Mouse (Mus musculus): ENCODE data around the gene Stambp.

The Stambp gene

DNA sequence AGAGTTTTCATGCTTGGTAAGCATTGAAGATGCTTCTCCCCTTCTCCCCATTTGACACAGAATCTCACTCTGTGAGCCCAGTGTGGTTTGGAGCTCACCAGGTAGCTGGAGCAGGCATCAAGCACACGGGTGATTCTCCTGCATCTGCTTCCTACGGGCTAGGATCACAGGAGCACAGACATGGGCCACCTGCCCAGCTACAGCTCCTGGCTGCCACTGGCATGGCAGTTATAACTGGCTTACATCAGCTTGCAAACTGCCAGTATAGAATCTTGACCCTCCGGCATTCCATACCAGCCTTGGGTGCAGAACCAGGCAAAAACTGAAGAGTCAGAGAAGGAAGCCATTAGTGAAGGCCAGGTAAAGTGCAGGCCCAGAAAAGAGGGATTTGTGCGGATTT, 3.1 kb upstream of the Stambp start:
- in situ Hi-C loops (cut with MboI; ENCODE audit: low pct_unique_long_range_greater_than_20kb in 1 of 2, low sequenced_read_pairs in 2 of 2, unreplicated experiment in 1 of 2) = no loop called here

DNA sequence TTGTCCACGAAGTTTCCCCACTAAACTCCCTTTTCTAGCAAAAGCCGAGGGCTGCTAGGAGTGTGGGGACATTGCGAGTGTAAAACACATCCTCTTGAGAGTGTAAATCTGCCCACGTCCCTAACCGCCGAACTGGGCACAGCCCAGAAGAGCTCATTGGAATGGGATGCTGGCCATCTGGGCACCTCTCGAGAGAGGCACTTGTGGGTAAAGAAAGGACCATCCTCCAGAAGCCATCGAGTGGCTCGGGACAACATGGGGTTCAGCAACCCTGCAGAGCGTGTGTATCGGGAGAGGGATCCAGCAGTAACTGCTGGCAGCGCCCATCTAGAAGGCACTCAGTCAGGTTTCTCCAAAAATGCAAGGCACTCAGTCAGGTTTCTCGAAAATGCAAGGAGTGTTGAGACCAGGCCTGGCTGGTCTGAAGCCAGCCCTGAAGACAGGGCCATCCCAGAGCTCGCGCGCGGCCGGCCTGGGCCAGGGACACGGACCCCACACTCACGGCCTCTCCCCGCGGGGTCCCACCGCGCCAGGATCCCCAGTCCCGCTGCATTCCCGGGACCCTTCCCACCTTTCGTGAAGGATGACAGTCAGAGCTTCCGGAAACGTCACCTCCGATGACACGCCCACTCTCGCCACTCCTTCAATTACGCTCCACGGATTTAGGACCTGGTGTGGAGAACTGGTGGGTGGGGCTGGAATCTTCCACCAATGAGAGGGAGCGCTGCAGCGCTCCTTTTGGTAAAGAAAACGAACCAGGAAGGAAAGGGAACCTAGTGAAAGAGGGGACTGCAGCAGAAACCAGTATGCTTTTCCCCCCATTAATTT, 475 bp downstream of the Stambp start:
- in situ Hi-C loops (cut with MboI; ENCODE audit: low pct_unique_long_range_greater_than_20kb in 1 of 2, low sequenced_read_pairs in 2 of 2, unreplicated experiment in 1 of 2) = no loop called here

- in situ Hi-C loops (cut with MboI; ENCODE audit: low pct_unique_long_range_greater_than_20kb in 1 of 2, low sequenced_read_pairs in 2 of 2, unreplicated experiment in 1 of 2) = no loop called here
Observed at GRCm38 (mm10) chr6:83568901-83569862, 3.3 kb downstream of the Stambp start.

DNA sequence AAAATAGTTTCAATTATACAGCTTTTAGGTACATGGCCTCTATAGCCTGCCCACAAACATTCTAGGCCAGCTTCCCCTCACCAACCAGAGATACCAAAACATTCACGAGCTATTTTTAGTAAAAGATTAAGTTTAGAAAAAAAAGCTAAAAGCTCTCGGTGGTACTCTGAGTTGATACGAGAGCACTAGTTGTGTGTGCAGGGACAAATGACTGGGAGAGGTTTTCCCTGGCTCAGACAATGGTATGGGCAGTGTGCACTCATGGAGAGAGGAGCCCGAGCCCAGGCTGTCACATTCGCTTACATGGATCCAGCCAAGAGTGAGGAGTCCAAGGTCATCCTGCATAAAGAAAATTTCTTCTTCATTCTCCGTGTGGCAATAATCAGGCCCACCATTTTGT, 16.6 kb downstream of the Stambp start:
- in situ Hi-C loops (cut with MboI; ENCODE audit: low pct_unique_long_range_greater_than_20kb in 1 of 2, low sequenced_read_pairs in 2 of 2, unreplicated experiment in 1 of 2) = loop anchor here in 1 of 2 experiments (5.0 kb wide), 1 partner anchor 34 kb away; no protein-coding TSS in a partner anchor

DNA sequence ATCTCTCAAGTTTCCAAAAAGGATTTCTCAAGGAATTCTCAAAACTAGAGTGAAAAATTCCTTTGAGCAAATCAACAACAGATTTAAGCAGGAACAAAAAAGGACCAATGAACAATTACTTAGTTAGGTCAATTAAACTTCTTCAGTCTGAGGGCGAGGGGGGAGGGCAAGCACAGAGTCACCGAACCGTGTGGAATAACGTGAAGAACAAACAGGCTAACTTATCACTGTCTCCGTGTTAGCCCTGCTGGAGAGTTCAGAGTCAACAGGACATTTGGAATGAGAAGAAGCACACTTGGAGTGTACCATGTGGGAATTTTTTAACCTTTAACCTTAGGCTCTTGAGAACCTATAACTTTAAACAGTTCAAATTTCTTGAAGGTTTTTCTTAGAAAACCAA, 24.2 kb downstream of the Stambp start:
- in situ Hi-C loops (cut with MboI; ENCODE audit: low pct_unique_long_range_greater_than_20kb in 1 of 2, low sequenced_read_pairs in 2 of 2, unreplicated experiment in 1 of 2) = no loop called here

DNA sequence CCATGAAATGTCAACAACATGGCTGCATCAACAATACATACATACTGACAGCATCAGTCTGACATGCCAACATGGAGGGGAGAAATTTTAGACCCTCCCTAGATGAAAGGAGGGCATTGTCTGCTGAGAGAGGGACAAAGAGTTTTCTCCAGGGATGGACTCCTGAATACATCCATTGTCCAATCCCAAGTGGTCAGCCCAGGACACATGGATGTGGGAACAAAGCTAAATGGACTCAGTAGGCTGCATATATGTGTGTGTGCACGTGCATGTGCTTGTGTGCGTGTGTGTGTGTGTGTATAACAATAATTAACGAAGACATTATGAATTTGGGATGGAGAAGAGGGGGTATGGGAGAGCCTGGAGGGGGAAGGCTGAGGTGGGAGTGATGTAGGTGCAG, 26.8 kb downstream of the Stambp start:
- in situ Hi-C loops (cut with MboI; ENCODE audit: low pct_unique_long_range_greater_than_20kb in 1 of 2, low sequenced_read_pairs in 2 of 2, unreplicated experiment in 1 of 2) = no loop called here

GRCm38 (mm10) chr6:83541756-83542456, 30.6 kb downstream of the Stambp start:
- in situ Hi-C loops (cut with MboI; ENCODE audit: low pct_unique_long_range_greater_than_20kb in 1 of 2, low sequenced_read_pairs in 2 of 2, unreplicated experiment in 1 of 2) = no loop called here

DNA sequence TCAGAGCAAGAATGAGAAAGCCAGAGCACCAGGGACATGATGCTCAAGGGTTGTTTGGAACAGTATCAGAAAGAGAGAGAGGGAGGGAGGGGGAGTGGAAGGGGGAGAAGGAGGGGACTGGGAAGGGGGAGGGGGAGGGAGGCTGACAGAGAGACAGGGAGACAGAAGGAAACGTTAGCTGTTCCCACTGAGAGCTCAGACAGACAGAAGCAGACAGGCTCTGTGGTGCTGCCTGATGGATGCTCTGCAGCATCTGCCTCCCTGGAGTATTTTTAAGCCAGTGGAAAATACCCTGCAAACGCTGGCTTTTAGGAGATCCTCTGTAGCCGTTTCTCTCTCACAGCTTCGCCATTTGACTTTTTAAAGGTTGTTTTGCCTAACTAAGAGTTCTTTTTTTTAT, 32.5 kb downstream of the Stambp start:
- in situ Hi-C loops (cut with MboI; ENCODE audit: low pct_unique_long_range_greater_than_20kb in 1 of 2, low sequenced_read_pairs in 2 of 2, unreplicated experiment in 1 of 2) = no loop called here

DNA sequence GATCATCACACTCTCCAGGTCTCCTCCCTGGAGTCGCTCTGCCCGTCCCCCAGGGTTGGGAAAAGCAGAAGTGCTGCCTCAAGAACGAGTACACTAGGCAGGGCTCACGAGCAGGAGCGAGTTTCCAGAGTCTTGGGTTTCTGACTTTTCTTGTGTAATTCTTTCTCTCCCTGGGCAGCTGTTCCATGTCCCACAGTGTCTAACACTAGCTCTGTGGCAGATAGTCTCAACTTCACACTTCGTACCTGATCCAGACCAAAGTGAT, 35.8 kb downstream of the Stambp start:
- in situ Hi-C loops (cut with MboI; ENCODE audit: low pct_unique_long_range_greater_than_20kb in 1 of 2, low sequenced_read_pairs in 2 of 2, unreplicated experiment in 1 of 2) = no loop called here

DNA sequence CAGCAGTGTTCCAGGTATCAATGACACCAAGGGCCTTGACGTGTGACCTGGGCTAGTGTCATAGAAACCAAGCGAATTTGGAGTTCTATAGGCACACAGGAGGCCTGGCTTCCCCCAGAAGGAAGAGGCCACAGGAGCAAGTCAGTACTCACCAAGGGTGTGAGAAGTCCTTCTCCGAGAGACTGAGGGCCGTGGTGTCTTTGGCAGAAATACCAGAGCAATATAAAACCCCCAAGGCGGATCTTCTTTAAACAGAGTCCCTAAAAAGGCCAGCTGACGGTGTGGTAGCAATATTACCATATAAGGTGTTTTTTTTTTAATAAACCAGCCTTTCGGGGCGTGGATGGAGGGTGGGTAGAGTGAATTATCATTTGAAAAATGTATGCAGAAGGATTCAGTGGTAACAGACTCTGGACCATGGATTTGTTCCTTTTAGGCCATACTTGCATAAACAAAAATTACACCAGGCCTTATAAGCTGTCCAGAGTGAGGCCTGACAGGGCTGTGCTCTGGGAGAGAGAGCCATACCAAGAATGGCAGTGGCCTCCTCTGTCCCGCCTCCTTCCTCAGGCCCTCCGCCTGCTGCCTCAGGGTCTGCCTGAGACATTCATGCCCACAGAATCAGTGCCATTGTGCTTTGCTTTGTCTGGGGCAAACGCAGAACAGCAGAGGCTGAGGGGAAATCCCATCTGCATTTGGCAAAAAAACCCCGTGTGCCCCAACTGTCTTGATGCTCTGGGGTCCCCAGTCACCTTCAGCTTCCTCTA, 36.3 kb downstream of the Stambp start, which contains the start of gene Actg2:
Actg2 (minus strand) TSS at position 238 of the 767 bp plus-strand sequence.
- in situ Hi-C loops (cut with MboI; ENCODE audit: low pct_unique_long_range_greater_than_20kb in 1 of 2, low sequenced_read_pairs in 2 of 2, unreplicated experiment in 1 of 2) = no loop called here

DNA sequence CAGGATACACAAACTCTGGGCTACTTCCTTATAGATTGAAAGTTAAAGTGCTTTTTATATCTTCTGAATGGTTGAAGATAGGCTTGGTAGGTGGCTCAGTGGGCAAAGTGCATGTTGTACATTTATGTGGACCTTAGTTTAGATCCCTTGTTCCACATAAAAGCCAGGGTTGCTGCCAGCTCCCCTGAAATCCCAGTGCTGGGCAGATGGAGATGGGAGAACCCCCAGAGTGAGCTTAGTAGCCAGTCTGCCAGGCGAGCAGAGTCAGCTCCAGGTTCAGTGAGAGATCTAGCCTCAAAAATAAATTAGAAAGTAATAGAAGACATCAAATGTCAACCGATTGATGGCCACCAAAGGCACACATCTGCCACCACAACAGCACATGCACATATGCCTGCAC, 39.9 kb downstream of the Stambp start:
- in situ Hi-C loops (cut with MboI; ENCODE audit: low pct_unique_long_range_greater_than_20kb in 1 of 2, low sequenced_read_pairs in 2 of 2, unreplicated experiment in 1 of 2) = no loop called here

DNA sequence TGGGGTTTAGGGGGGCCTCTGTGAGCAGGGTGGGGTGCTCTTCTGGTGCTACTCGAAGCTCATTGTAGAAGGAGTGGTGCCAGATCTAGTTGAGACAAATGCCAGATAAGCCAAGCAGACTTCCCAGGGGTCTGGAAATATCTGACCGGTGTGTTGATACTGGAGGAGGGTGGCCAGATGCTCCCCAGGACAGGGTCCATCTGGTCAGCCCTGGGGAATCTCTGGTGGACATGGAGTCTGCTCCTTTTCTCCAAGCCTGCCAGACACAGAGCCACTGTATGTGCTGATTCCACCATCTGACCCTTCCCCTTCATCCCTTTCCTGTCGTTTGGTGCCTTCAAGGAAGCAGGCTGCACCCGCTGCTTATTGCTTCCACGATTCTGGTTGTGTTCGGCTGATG, 49.3 kb downstream of the Stambp start:
- in situ Hi-C loops (cut with MboI; ENCODE audit: low pct_unique_long_range_greater_than_20kb in 1 of 2, low sequenced_read_pairs in 2 of 2, unreplicated experiment in 1 of 2) = loop anchor here in 1 of 2 experiments (5.0 kb wide), 1 partner anchor 34 kb away; no protein-coding TSS in a partner anchor

GRCm38 (mm10) chr6:83521784-83522183, 50.7 kb downstream of the Stambp start:
- in situ Hi-C loops (cut with MboI; ENCODE audit: low pct_unique_long_range_greater_than_20kb in 1 of 2, low sequenced_read_pairs in 2 of 2, unreplicated experiment in 1 of 2) = loop anchor here in 1 of 2 experiments (5.0 kb wide), 1 partner anchor 36 kb away; no protein-coding TSS in a partner anchor

GRCm38 (mm10) chr6:83518637-83519036, 53.9 kb downstream of the Stambp start:
- in situ Hi-C loops (cut with MboI; ENCODE audit: low pct_unique_long_range_greater_than_20kb in 1 of 2, low sequenced_read_pairs in 2 of 2, unreplicated experiment in 1 of 2) = no loop called here

DNA sequence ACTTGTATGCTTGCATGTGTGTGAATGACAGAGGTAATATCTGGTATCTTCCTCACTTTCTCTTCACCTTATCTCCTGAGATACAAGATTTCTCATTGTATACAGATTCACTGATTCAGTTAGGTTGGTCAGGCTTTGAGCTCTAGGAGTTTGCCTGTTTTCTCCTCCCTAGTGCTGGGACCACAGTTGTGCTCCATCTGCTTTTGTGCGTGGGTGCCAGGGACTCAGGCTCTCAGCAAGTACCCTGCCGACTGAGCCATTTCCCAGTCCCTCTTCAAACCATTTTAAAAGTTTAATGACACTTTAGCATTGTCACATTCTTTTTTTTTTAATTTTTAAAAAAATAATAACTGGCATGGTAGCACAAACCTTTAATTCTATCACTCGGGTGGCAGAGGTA, 57.4 kb downstream of the Stambp start:
- in situ Hi-C loops (cut with MboI; ENCODE audit: low pct_unique_long_range_greater_than_20kb in 1 of 2, low sequenced_read_pairs in 2 of 2, unreplicated experiment in 1 of 2) = no loop called here

DNA sequence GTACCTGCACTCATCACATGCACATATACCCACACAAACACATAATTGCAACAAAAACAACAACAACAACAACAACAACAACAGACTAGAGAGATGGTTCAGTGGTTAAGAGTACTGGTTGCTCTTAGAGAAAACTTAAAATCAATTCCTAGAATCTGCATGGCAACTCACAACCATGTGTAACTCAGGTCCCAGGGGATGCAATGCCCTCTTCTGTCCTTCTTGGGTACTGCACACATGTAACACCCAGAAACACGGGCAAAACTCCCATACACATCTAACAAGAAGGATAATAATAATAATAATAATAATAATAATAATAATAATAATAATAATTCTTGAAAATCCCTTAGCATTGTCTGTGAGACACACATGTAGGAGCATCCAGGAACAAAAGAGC, 60.0 kb downstream of the Stambp start:
- in situ Hi-C loops (cut with MboI; ENCODE audit: low pct_unique_long_range_greater_than_20kb in 1 of 2, low sequenced_read_pairs in 2 of 2, unreplicated experiment in 1 of 2) = no loop called here

DNA sequence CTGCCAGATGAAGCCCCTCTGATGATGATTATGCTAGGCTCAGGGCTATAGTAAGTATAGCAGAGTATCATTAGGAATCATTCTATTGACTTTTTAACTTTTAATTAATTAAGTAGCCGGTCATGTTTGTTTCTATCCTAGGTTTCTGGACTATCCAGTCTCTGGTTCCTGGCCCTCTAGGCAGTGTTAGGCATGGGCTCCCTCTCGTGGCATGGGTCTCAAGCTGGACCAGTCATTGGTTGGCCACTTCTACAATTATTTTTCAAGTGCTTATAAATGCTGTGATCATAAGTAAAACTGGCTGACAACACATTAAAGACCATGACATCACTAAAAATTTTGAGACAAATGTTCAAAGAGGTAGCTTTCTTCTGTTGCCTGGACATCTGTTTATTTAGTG, 62.3 kb downstream of the Stambp start:
- in situ Hi-C loops (cut with MboI; ENCODE audit: low pct_unique_long_range_greater_than_20kb in 1 of 2, low sequenced_read_pairs in 2 of 2, unreplicated experiment in 1 of 2) = no loop called here

DNA sequence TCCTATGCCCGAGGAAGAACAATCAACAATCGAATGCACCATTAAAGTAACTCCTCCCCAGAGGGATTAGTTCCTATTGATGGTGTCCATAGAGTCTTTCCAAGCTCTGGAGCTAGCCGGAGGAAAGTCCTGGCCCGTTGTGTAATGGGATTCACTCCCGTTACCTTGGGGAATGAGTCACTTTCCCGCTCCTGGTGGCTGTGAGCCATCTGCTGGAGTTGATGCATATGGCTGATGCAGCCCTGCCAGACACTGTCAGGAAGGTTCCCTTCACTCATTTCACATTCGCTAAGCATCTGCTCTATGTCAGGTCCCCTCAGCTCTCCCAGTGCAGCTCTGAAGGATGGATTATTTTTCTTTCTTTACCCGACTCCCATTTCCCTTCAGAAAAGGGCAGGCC, 63.1 kb downstream of the Stambp start:
- in situ Hi-C loops (cut with MboI; ENCODE audit: low pct_unique_long_range_greater_than_20kb in 1 of 2, low sequenced_read_pairs in 2 of 2, unreplicated experiment in 1 of 2) = loop anchor here in 1 of 2 experiments (10.0 kb wide), 1 partner anchor 155 kb away; no protein-coding TSS in a partner anchor

Data from mouse embryonic stem cell (cell line).